Comparison of ENCODE assay signal across 14 mouse cellular contexts in the genomic region with DNA sequence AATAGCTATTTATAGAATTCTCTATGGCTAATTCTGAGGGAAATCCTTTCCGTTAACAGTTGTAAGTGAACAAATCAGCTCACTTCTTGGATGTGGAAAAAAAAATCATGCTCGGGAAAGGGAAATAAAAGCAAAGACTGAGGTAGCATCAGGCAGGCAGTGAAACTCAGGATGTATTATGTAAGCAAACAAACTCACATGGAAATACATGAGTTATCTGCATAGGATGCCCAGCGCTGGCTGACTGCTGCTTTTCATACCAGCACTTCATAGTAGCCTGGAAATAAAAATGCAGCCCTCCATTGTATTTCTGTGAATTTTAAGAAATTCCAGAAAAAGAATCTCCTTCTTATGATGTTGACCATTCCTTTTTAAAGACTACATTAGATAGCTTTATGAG.
DNase-seq lines count a peak whose midpoint lies in the region; ATAC-seq and TF ChIP-seq lines count a peak whose summit lies in the region.
"Had no signal": no experiment of that assay in that cellular context is flagged by ENCODE, and none has a peak within 500 bp of the region (broad histone marks: within the 10 kb centered on the region; RNA-seq: fewer than 3 reads in every experiment).

No protein-coding gene starts in this region.

- intact Hi-C loops in heart, adult 2 months (cut with DNase I): loop anchor here (5.0 kb wide), 1 partner anchor 70 kb away; no protein-coding TSS in a partner anchor

- no peak overlapping the region for H3ac ChIP-seq in myocyte (ENCODE audit: control insufficient read depth, insufficient read length)

- H3K9me3 ChIP-seq in lung, embryonic 15.5 days: no peaks in the 10 kb centered on the region
- no peaks in the 10 kb centered on the region for H3K9me3 ChIP-seq in intestine, embryonic 14.5 days (ENCODE audit: control insufficient read depth, low read length)
- H3K9me3 ChIP-seq: forebrain, embryonic 13.5 days; hindbrain, embryonic 15.5 days had no signal

- DNase-seq in heart, adult 2 months: no peak
- no peak for DNase-seq in heart, adult 11 months
- no peak for DNase-seq in lung, postnatal 25 days (ENCODE audit: low spot score)
- peak; percentile 29 for DNase-seq in intestine, embryonic 14.5 days (ENCODE audit: low spot score)
- DNase-seq in thymus, postnatal 10 days (ENCODE audit: low spot score in 2 of 2): no peak
- DNase-seq in gastrocnemius, postnatal 25 days: no peak
- DNase-seq: cerebellum, adult 9-10 months had no signal

- TF ChIP-seq POLR2A in heart, adult 2 months (IDR thresholded peaks at IDR 0.05; ENCODE audit: insufficient read depth, low read depth, low read length): no peak
- TF ChIP-seq POLR2A in myocyte (IDR thresholded peaks at IDR 0.05; ENCODE audit: insufficient read length, low read depth): no peak

- no peaks in the 10 kb centered on the region; the same call in none of the 2 replicates for H3K4me1 ChIP-seq in heart, adult 2 months (ENCODE audit: control insufficient read depth, insufficient read depth, low read length)
- H3K4me1 ChIP-seq in lung, embryonic 15.5 days: peaks cover 11% of the 10 kb centered on the region; the same call in 1 of the 2 replicates
- H3K4me1 ChIP-seq in intestine, embryonic 14.5 days (replicated peaks; ENCODE audit: control insufficient read depth, insufficient read depth, low read length): no peaks in the 10 kb centered on the region; the same call in 1 of the 2 replicates

- no peaks in the 10 kb centered on the region for H3K79me2 ChIP-seq in heart, adult 2 months (replicated peaks; ENCODE audit: control insufficient read depth, insufficient read depth, low read length)
- H3K79me2 ChIP-seq in myocyte (ENCODE audit: control insufficient read depth, insufficient read depth): peaks cover 64% of the 10 kb centered on the region

- H3K27me3 ChIP-seq in heart, adult 2 months (ENCODE audit: control insufficient read depth, insufficient read depth, low read length): no peaks in the 10 kb centered on the region
- H3K27me3 ChIP-seq in lung, embryonic 15.5 days: no peaks in the 10 kb centered on the region
- no peaks in the 10 kb centered on the region for H3K27me3 ChIP-seq in intestine, embryonic 14.5 days (replicated peaks; ENCODE audit: control insufficient read depth, insufficient read depth, low read length)
- no peaks in the 10 kb centered on the region for H3K27me3 ChIP-seq in myocyte (ENCODE audit: control insufficient read depth, insufficient read depth, insufficient read length)
- H3K27me3 ChIP-seq: CH12.LX; forebrain, embryonic 13.5 days; hindbrain, embryonic 15.5 days had no signal

- peak overlapping the region; percentile 72 for H3K4me3 ChIP-seq in heart, adult 2 months
- H3K4me3 ChIP-seq in lung, embryonic 15.5 days: peak overlapping the region; percentile 16; the same call in 1 of the 2 replicates
- H3K4me3 ChIP-seq in intestine, embryonic 14.5 days (ENCODE audit: low read depth, low read length): peak overlapping the region; percentile 53
- peak overlapping the region; percentile 83 for H3K4me3 ChIP-seq in myocyte

- peak overlapping the region; percentile 58 for H3K27ac ChIP-seq in heart, adult 2 months
- H3K27ac ChIP-seq in lung, embryonic 15.5 days: no peak overlapping the region
- H3K27ac ChIP-seq in intestine, embryonic 14.5 days (ENCODE audit: low read depth): no peak overlapping the region
- H3K27ac ChIP-seq: forebrain, embryonic 13.5 days; hindbrain, embryonic 15.5 days; macrophage had no signal

- no peak overlapping the region for H3K9ac ChIP-seq in heart, adult 2 months (ENCODE audit: low read depth, low read length)
- H3K9ac ChIP-seq in lung, embryonic 15.5 days: no peak overlapping the region
- H3K9ac ChIP-seq in intestine, embryonic 14.5 days (ENCODE audit: low read length): no peak overlapping the region
- H3K9ac ChIP-seq: forebrain, embryonic 13.5 days; hindbrain, embryonic 15.5 days had no signal

- 16% methylated on average over 3 of the region's 3 CpGs for WGBS in heart, adult 2 months
- 40% methylated on average over 3 of the region's 3 CpGs for WGBS in lung, embryonic 15.5 days
- 47% methylated on average over 3 of the region's 3 CpGs for WGBS in intestine, embryonic 14.5 days

- peaks cover 3% of the 10 kb centered on the region; the same call in 1 of the 2 replicates for H3K36me3 ChIP-seq in heart, adult 2 months (ENCODE audit: control insufficient read depth, insufficient read depth, low read length)
- H3K36me3 ChIP-seq in lung, embryonic 15.5 days: no peaks in the 10 kb centered on the region
- no peaks in the 10 kb centered on the region for H3K36me3 ChIP-seq in intestine, embryonic 14.5 days (ENCODE audit: control insufficient read depth, insufficient read depth, low read length)
- H3K36me3 ChIP-seq in myocyte (ENCODE audit: control insufficient read depth, insufficient read depth): no peaks in the 10 kb centered on the region
- H3K36me3 ChIP-seq: hindbrain, embryonic 15.5 days had no signal

- no peak for ATAC-seq in lung, embryonic 15.5 days (ENCODE audit: borderline replicate concordance, extremely low read depth, low FRiP score, low TSS enrichment)
- no peak for ATAC-seq in intestine, embryonic 14.5 days (replicated peaks; ENCODE audit: low FRiP score, low TSS enrichment, low read depth)
- ATAC-seq: activated CD4-positive, CD25-positive, alpha-beta regulatory T cell, adult 4 months had no signal

- TF ChIP-seq CTCF in heart, adult 2 months (IDR thresholded peaks at IDR 0.05): no peak

- peak overlapping the region; percentile 24; the same call in 1 of the 2 replicates for H3K4me2 ChIP-seq in lung, embryonic 15.5 days
- peak overlapping the region; percentile 76 for H3K4me2 ChIP-seq in intestine, embryonic 14.5 days (ENCODE audit: low read length)
- H3K4me2 ChIP-seq in myocyte (ENCODE audit: low read depth): peak overlapping the region; percentile 81

- TF ChIP-seq EP300 in heart, adult 2 months (IDR thresholded peaks at IDR 0.05; ENCODE audit: insufficient read depth, low read depth, low read length): no peak

TF ChIP-seq in myocyte, 11 proteins besides CTCF, POLR2A, EP300 and RAD21:
- TF ChIP-seq MYOG (IDR thresholded peaks at IDR 0.05; ENCODE audit: control insufficient read depth in 1 of 3, insufficient read depth in 1 of 3, insufficient read length in 2 of 3, low read depth in 2 of 3) (no peak), E2F4 (IDR thresholded peaks at IDR 0.05; ENCODE audit: insufficient read depth) (no peak), TCF12 (IDR thresholded peaks at IDR 0.05; ENCODE audit: insufficient read depth, poor library complexity, severe bottlenecking) (no peak), POLR2AphosphoS2 (IDR thresholded peaks at IDR 0.05; ENCODE audit: insufficient read length, low read depth) (no peak), MAX (IDR thresholded peaks at IDR 0.05; ENCODE audit: low read depth) (no peak), CEBPB (IDR thresholded peaks at IDR 0.05; ENCODE audit: insufficient read depth, poor library complexity, severe bottlenecking) (no peak), TCF3 (IDR thresholded peaks at IDR 0.05; ENCODE audit: insufficient read length, low read depth) (no peak), MYOD1 (IDR thresholded peaks at IDR 0.05; ENCODE audit: control insufficient read depth in 1 of 3, insufficient read length in 2 of 3, low read depth in 2 of 3) (no peak), REST (IDR thresholded peaks at IDR 0.05; ENCODE audit: insufficient read depth, insufficient read length) (no peak), USF1 (IDR thresholded peaks at IDR 0.05; ENCODE audit: low read depth) (no peak), SRF (IDR thresholded peaks at IDR 0.05; ENCODE audit: control insufficient read depth, insufficient read length, low read depth) (no peak)

Comparison
In these comparisons a context has a peak if more than half of its experiments do, and no peak if none do; other contexts are left out.
1. H3K4me3 ChIP-seq: peak in every context shown above with its lines; median percentile 83 in myocyte; 72 in heart, adult 2 months; 53 in intestine, embryonic 14.5 days; 16 in lung, embryonic 15.5 days.
2. H3K4me2 ChIP-seq: peak in every context shown above with its lines; median percentile 81 in myocyte; 76 in intestine, embryonic 14.5 days; 24 in lung, embryonic 15.5 days.